Mouse (Mus musculus) cerebellum, postnatal 14 days (tissue): ENCODE measurements around the gene Gm21915.

ENCODE experiments used
- DNase-seq, 2 experiments: peaks; one replicate each; pipeline ENCODE4 v3.0.0; 2021; ENCODE audit warnings: mixed read lengths in 2 of 2

Gm21915 gene

DNA sequence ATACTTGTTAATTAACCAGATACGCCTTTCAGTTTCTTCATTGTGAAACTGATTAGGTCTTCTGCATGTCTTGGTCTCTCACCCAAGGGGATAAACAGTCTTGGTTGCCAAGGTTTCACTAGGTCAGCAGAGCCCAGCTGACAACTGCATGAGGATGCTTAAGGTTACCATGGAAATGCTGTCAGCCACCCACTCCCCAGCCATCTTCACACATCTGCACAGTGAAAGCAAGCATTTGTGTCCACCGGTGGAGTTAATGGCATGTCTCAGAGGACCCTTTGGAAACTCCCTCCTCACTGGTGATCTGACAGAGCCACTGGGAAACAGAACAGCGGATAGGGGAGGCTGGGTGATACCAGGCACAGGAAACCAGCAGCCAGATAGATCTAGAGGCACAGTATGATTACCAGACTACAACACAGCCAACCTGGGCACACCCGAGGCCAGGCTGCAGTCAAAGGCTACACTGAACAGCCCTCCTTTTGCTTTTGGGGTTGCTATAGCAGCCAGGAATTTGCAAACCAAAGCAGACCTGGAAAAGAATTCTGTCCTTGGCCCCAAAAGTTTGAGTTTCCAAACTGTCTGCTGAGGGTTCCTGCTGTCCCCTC lies 1.0 kb downstream of the Gm21915 start:
- DNase-seq, result no peak

DNA sequence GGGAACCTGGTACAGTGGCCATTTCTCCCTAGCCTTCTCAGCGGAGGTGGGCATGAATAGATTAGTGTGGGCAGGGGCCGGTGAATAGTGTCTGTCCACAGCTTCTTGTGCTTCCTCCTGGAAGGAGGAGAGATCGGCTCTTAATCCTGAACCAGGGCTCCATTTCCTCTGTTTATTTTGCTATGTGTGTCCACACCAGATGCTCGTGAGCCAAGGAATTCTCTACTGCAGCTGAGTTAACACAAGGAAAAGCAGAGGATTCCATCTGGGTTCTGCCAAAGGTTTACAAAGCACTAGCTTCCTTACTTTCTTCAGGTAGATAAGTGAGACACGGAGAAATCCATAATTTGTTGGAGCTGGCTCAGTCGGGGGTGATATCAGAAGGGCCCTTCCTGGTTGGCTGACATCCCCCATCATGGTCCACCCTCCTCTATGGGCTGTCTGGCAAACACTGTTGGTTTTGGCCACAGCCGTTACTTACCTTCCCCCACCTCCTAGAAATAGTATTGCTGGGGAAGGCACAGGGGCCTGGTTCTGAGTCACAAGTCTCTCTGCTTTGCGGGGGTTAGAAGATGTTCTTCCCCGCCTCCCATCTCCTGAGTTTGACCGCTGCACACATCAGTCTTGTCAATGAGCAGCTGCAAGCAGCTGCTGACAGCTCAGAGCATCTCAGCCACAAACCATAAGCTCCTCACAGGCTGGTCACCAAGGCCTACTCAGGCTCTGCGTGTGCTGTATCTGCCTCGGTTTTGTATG lies 5.0 kb downstream of the Gm21915 start:
- no peak for DNase-seq

DNA sequence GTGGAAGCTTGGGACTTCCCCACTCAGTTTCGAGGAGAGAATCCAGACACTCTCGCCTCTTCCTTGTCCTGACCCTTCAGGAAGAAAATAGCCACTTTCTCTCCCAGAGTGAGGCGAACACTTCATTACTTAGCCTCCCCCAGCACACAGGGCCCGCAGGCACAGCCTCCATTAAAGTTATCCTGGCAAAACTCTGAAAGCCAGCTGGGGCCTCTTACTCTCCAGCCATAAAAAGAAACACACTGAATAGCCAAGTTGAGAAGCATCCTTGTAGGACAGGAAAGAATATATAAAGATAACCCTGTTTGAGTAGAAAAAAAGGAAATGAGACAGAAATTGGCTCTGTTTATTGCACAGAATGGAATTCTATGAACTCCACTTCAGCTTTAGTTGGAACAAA lies 8.2 kb downstream of the Gm21915 start:
- no peak for DNase-seq

DNA sequence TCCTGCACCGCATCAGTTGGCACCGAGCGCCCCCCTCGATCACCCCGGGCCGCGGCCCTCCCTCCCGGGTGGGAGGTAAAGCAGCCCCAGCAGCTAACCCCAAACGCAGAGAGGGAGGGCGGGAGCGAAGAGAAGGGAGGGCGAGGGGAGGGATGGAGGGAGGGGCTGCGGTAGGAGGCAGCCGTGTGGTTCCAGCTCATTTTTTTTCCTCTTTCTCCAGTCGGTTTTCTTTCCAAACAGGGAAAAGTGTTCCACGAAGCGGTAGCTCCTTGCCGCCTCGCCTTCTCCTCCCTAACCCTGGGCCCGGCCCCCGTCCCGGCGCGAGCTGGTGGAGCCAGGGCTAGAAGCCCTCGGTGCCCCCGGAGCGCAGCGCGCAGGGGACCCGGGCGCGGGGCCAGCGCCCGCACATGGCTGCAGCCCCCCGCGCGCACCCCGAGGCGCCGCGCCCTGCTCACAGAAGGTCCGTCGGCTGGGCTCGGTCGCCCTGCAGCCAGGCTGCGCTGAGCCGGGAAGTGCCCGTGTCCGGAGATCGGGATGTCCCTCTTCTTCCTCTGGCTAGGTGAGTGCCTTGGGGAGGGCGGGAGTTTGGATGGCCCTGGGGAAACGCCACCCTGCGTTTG lies 15.5 kb downstream of the Gm21915 start, which contains the start of gene Clmp:
Gene Clmp, plus strand, starts transcription at position 162 of the 620 bp plus-strand sequence.
- DNase-seq, result peak; percentile 70 to 72

DNA sequence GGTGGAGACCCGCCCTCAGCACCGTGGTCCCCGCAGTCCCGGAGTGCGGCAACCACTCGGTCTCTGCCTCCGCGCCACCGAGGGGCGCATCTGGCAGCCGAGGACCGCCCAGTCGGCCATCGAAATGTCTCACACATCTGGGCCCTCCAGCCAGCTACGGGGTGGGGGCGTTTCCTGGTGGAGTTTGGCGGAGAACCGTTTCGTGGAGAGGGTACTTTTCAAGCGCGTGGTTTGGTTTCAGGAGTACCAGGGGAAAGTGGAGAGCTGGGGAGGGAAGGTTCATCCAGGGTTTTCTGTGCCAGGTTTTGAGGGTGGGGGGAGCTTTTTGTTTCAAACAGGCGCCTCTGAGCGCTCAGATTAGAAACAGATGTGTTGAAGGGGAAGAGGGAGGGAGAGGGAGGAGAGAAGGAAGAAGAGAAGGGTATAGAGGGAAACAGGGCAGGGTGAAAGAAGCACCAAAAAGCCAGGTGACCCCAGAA lies 16.0 kb downstream of the Gm21915 start:
- peak in 1 of 2 experiments; percentile 61 for DNase-seq

DNA sequence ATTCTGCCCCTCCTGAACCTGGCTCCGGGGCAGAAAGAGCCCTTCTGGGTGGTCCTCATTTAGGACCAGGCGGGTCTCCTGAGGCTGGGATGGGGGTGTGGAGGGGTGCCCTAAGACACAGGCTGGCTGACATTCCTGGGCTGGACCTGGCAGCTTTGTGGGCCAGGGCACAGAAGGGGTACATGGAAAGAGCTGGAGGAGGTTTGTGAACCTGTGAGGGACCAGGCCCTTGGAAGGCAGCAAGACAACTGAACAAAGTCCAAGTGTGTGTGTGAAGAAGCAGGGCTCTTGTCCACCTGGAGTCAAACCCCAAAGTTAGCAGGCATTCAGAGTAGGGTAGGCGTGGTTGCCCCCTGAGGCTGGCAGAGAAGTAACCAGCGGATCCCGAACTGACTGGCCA lies 16.6 kb downstream of the Gm21915 start:
- DNase-seq, result peak in 1 of 2 experiments; percentile 32

DNA sequence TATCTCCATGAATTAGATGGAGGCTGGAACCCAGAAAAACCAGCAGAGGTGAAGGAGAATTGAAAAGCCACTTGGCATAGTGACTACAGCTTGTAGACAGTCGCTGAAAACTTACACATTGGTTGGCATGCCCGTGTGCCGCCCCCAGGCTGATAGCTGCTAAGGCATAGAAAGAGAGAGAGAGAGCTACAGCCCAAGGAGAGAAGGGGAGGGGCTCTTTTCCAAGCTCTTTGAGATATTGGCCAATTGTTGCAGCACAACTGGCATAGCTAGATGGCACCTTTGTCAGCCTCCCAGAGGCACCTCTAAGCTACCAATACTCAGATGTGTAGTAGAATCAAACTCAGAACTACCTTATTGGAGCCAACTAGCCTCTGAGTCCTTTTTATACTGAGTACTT lies 17.1 kb downstream of the Gm21915 start:
- no peak for DNase-seq

DNA sequence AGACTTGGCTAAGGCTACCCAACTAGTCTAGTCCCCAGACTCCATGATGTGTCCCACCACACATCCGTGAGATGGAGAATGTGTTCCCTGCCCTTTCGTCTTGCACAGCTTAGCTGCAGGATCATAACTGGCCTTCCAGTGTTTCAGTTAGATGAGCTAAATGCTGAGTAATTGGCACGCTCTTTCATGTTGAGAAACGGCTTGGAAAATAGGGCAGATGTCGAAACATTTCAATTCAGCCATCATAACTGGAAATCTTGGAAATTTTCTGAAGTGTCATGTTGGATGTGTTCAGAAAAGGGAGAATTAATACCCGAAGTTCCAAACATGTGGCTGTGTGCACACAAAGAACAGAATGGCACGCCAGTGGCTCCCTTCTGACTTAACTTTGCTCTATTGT lies 20.1 kb downstream of the Gm21915 start:
- DNase-seq, result no peak

DNA sequence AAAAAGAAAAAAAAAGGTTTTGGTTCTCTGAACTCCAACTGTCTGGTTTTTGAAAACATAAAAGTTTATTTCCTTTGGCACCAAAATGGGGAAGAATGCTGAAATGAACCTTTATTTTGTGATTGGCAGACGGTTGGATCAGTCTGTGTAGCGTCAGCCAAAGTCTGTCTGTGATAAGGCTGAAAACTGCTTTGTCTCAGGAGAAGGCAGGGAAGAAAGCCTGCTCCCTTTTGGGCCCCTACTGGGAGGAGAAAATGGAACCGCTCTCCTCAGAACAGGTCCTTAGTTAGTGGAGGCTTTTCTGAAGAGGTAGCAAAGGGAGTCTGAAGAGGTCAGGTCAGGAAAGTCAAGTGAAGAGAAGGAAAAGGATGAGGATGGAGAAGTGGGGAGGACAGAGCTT lies 22.6 kb downstream of the Gm21915 start:
- peak in 1 of 2 experiments; percentile 40 for DNase-seq

DNA sequence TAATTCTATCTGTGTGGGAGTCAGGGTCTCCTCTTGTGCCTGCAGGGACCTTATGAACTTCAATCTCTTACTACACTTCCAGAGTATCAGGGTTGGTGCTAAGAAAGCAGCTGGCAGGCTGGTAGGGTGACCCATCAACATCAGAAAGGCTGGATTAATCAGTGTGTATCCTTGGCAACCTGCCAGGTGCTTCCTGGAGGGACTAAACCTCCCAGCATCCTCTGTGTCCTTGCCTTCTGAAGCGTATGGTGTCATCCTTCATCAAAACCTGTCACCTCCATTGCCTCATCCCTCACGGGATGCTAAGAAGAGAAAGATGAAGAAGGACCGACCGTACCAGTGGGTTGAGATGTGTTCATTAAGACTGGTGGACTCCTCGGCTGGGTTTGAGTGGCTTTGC lies 23.4 kb downstream of the Gm21915 start:
- DNase-seq, result peak; percentile 76 to 80

DNA sequence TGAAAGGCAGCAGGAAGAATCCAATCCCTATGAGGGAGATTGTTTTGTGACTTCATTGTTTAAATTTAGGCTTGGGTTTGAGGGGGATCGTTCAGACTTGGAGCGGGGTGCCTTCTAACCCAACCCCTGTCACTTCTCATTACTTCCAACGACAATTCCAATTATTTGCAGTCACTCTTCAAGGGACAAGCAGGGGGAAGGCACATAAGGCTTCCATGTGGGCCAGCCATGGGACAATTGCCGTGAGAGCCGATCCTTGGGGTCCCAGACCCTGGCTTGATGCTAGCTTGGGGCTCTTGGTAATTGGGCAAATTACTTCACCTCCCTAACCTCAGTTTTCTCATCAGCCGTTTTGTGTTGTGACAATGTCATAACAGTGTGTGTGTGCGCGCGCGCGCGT lies 23.9 kb downstream of the Gm21915 start:
- no peak for DNase-seq

DNA sequence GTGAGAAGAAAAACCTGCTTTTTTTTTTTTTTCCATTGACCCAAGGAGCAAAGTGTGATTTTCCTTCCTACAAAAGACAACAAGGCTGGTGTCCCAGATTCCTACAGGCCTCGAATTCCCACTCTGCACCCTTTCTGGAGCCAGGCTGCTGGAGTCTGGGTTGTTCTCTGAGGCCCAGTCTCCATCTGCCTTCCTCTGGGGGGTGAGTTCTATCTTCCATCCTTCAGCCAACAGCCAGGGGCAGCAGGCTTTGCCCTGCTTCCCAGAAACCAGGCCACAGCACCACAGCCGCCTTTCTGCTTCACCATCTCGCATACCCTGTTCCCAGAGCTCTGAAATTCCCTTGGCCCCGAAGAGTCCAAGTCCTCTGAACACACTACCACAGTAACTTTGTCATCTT lies 25.7 kb downstream of the Gm21915 start:
- DNase-seq, result peak in 1 of 2 experiments; percentile 24

DNA sequence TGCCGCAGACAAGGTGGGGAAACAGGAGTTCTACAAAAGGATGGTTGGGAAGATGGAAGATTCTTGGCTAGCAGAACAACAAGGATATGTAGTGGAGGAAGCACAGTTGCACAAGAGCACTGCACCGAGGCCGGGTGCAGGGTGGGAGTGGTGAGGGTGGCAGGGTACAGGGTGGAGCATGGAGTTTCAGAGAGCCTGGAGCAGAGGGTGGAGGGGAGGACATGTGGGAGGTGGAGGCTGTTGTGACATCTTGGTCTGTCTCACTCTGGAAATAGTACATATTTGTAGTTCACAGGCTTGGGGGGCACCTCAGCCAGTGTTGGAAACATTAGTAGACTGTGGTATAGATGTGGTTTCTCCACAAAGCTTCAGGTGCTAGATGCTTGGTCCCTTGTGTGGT lies 28.8 kb downstream of the Gm21915 start:
- no peak for DNase-seq

DNA sequence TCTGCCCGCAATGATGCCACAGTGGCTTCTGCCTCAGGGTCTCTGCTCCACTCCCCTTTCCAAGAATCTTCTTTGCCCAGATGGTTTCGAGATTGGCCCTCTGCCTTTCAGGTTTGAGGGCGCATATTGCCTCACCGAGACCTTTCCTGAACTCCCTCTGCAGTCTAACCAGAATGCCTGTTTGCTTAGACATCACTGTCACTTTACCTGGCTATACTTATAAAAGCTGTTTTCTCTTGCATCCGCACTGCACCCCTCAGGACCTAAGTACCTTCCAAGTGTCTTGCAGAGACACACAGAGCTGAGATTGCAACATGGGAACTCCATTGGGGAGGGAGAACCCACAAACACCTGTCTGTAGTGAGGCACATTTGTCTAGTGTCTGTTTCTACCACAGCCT lies 29.8 kb downstream of the Gm21915 start:
- no peak for DNase-seq

DNA sequence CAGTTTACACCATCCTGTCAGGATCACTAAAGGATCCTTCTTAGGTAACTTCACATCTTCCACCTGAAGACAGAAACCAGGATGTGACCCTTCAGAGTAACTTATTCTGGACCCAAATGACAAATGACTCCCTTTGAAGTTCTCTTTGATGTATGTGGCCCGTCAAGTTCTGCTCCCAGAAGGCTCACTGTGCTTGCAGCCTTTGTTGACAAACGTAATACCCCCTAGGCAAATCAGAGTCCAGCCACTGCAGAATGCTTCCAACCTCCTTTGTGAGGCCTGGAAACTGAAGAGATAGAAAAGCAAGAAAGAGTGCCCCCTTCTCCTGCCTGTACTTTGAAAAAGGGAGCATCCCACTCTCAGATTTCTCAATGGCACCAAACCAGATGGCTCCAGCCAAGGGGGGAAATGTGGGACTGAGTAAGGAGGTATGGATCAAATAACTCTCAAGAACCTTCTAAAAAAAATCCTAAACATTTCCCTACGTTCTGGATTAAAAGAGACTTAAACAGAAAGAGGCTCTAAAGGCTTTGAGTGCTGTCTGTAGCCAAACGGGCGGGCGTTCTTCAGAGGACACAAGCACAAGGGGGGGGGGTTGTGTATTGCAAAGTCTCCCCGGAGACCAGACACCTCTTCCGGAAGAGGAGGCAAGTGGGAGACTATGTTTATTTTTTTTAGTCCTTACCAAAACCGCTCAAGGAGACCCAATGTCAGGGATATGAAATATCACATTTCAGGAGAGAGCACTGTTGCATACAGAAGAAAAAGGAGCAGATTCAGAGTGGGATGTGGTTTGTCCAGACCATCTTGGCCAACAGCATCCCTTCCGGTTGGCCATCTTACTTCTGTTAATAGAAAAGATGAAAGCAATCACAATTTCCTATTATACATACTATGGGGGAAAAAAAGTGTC lies 34.2 kb downstream of the Gm21915 start:
- DNase-seq, result no peak

DNA sequence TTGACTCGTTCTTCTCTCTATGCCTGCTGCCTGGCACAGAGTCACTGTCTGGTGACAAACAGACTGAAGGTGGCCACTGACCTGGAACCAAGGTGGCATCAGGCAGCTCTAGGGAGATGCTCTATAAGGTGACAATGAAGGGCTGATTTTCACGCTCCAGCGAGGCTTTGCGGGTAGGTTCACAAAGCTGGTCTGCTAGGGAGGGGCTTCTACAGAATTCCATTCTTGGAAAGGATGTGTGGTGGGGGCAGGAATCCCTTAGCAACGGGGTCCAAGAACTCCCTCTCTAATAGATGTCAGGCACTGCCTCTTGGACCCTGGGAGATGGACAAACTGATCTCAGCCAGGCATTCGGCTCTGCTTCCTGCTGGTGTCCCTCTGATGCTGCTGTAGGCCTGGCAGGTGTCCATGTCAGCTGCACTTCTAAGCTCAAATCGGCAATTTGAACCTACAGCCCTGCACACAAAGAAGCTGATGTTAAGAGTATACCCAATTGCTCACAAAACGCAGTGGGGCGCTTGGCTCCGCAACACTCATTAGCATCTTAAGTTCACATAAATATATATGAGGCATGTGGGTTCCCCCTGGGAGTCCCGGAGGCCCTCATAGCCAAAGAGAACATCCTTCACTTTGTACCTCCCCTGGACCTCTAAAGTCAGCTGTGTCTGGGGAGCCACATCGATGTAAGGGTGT lies 38.2 kb downstream of the Gm21915 start:
- peak; percentile 56 to 67 for DNase-seq

DNA sequence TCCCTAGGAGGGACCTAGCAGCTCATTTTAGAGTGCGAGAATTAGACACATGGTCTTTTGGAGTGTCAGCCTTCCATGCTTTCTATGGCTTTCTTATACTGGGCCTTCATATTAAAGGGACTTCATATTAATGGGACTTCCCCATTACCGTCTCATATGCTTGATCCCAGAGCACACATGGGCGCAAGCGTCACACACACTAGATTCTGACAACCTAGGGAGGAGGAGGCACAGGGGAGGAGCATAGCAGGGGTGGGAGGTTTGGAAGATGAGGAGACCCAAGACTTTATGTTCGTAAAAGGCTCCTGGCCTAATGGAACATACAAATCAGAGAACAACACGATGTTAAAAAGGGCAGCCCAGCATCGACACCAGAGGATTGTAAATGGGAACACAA lies 38.7 kb downstream of the Gm21915 start:
- DNase-seq, result no peak

DNA sequence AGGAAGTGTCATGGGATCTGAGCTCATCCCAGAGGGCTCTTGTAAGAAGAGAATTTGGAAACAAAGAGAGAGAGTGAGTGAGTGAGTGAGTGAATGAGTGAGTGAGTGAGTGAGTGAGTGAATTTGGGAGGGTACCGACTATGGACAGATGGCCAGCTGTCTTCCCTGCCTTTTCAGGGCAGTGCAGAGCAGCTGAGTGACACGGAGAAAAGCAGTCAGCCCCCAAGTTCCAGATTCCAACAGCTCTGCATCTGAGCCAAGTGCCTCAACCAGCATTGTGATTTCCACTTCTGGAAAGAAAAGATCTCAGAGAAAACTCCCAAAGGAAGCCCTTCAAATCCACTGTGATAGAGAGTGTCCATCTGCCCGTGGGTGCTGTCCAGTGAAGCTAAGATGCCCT lies 39.2 kb downstream of the Gm21915 start:
- no peak for DNase-seq

DNA sequence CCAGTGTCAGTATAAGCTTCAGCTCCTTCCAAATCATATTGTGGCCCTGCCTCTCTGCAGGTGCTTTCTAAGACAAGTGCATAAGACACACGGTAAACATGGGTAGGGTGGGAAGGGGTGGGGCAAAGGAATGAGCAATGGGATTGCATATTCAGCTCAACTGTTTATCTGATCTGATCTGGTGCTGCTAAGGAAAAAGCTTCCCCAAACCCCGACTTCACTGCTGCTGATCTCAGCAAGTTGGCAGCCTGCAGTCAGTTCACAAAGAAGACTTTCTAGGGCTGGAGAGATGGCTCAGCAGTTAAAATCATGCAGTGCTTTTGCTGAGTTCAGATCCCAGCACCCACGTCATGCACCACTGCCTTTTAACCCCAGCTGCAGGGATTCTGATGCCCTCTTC lies 39.6 kb downstream of the Gm21915 start:
- no peak for DNase-seq

DNA sequence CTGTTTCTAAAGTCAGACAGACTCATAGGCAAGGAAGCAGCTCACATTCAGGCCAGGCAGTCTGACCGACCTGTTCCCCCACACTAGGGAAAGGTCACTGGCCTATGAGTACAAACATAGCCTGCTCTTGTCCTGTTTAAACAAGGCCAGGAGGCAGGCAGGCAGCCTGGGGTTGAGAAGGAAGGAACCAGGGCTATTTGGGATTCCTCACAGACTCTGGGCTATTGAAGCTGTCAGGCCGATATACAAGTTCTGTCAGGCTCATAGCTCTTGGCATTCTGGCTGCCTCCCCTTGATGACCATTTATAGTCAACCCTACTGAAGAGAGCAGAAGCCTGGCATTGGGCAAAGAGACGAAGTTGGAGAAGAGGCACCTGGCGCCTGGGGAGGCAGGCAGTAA lies 41.2 kb downstream of the Gm21915 start:
- no peak for DNase-seq

DNA sequence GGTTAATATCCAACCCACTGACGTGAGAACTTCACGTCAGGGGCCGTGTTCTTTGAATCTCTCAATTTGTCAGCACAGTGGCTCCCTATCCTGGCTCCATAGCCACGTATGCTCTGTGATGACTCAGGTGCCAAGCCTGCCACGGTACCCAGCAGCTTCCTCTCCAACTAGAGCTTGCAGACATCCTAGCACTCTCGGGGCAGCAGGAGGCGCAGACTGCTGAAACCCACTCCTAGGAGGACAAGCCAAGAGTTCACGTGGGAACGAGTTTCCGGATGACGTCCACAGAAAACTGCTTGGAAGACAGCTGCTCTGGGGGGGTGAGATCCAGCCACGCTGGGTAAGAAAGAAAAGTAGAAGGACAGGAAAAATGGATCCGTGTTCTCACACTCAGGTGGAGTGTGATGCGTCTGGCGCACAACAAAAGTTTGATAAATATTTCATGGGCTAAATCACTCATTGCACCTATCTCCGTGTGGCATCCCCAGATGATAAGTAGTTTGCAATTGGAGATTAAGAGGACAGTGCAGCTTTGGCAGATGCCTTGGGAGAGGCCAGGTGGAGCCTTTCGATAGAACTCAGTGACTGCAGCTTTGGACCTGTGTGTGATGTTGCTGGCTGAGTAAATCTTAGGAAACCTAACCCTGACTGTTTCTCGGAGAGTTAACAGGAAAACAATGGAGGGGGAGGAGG lies 46.9 kb downstream of the Gm21915 start:
- peak; percentile 68 to 74 for DNase-seq

DNA sequence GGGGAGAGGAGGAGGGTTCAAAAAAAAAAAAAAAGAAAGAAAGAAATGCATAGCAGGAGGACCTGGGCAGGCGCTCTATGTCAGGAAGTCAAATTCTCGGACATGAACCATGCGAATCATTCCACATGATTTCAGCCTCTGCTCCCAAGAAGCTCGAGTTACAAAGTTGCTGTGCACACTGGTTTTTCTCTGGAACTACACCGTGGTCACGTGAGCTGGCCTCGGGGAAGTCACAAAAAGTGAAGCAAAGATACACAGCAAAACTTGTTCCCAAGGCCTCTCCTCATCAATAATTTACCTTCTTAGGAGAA lies 47.4 kb downstream of the Gm21915 start:
- DNase-seq, result no peak
